Mouse (Mus musculus) hindbrain, embryonic 12.5 days (tissue): ENCODE data around the gene Slc25a25. TPM values are rescaled to one million over a fixed set of nuclear protein-coding genes. Genes with fewer than 3 reads are reported as not detected.

Source experiments
- ATAC-seq: fragments of 200-750 bp; cut with Nextera tagmentation; 2 replicates; pipeline ENCODE4 v1.8.0; 2017; ENCODE audit warnings: moderate TSS enrichment; ENCODE audit not compliant: low FRiP score
- H3K27ac ChIP-seq: fragments of 300-500 bp; sonication (generic); 2 replicates; pipeline ENCODE4 v1.5.1; 2016; ENCODE audit warnings: mild to moderate bottlenecking
- H3K27me3 ChIP-seq: fragments of 300-500 bp; sonication (generic); 2 replicates; pipeline ENCODE4 v1.6.1; 2016; ENCODE audit warnings: mild to moderate bottlenecking
- H3K36me3 ChIP-seq: fragments of 300-500 bp; sonication (generic); 2 replicates; pipeline ENCODE4 v1.6.1; 2016; ENCODE audit warnings: mild to moderate bottlenecking
- H3K4me1 ChIP-seq: fragments of 300-500 bp; sonication (generic); 2 replicates; pipeline ENCODE4 v1.6.1; 2016
- H3K4me2 ChIP-seq: fragments of 300-500 bp; sonication (generic); replicated peaks from 2 replicates; pipeline ENCODE4 v1.6.1; 2016; ENCODE audit warnings: mild to moderate bottlenecking
- H3K4me3 ChIP-seq: fragments of 300-500 bp; sonication (generic); 2 replicates; pipeline ENCODE4 v1.5.1; 2016; ENCODE audit warnings: mild to moderate bottlenecking
- H3K9ac ChIP-seq: fragments of 300-500 bp; sonication (generic); 2 replicates; pipeline ENCODE4 v1.6.1; 2016; ENCODE audit warnings: mild to moderate bottlenecking, moderate library complexity
- H3K9me3 ChIP-seq: fragments of 300-500 bp; sonication (generic); replicated peaks from 2 replicates; pipeline ENCODE4 v1.6.1; 2016; ENCODE audit warnings: mild to moderate bottlenecking
- WGBS: fragments of 180-500 bp; shearing (Covaris S2); methylation state at CpG from one replicate; pipeline ENCODE4 v1.1.7; 2016; 5-methylcytosine and 5-hydroxymethylcytosine counted together
- polyA plus RNA-seq: library from polyadenylated mRNA; unstranded; fragments of >200 nt; fragmentation: Nextera tagmentation; extraction: Ambion mirVana; gene quantifications from 2 replicates; pipeline ENCODE4 v1.2.1, GENCODE M21; 2016

Slc25a25 gene
- polyA plus RNA-seq, 1 experiment from 2014 or later = 40.2 TPM

GRCm38 (mm10) chr2:32453641-32454303, 2.5 kb upstream of the Slc25a25 start:
- Histone ChIP-seq H3K27me3 (no peaks in the 10 kb centered on the region), H3K4me1 (peaks cover 21% of the 10 kb centered on the region), H3K4me2 (no peak overlapping the region), H3K27ac (no peak overlapping the region), H3K9ac (no peak overlapping the region), H3K36me3 (peaks cover 19% of the 10 kb centered on the region), H3K4me3 (no peak overlapping the region), H3K9me3 (no peaks in the 10 kb centered on the region)
- WGBS = 86% methylated on average over 5 of the region's 5 CpGs
- no peak for ATAC-seq

GRCm38 (mm10) chr2:32452441-32452971, 1.3 kb upstream of the Slc25a25 start:
- 94% methylated on average over 16 of the region's 16 CpGs for whole genome bisulfite sequencing
- Histone ChIP-seq H3K9me3 (no peaks in the 10 kb centered on the region), H3K27ac (peak overlapping the region; percentile 37; the same call in 1 of the 2 replicates), H3K4me1 (peaks cover 28% of the 10 kb centered on the region), H3K36me3 (peaks cover 19% of the 10 kb centered on the region), H3K4me3 (peak overlapping the region; percentile 88), H3K27me3 (no peaks in the 10 kb centered on the region), H3K4me2 (peak overlapping the region; percentile 83), H3K9ac (no peak overlapping the region)
- peak; percentile 6 for ATAC-seq

GRCm38 (mm10) chr2:32451870-32452372, 676 bp upstream of the Slc25a25 start:
- Histone ChIP-seq H3K9me3 (no peaks in the 10 kb centered on the region), H3K4me2 (peak overlapping the region; percentile 83), H3K4me3 (peak overlapping the region; percentile 88), H3K4me1 (peaks cover 29% of the 10 kb centered on the region), H3K9ac (peak overlapping the region; percentile 82; the same call in 1 of the 2 replicates), H3K27ac (peak overlapping the region; percentile 96), H3K36me3 (peaks cover 19% of the 10 kb centered on the region), H3K27me3 (no peaks in the 10 kb centered on the region)
- under 1% methylated on average over 25 of the region's 25 CpGs for WGBS
- ATAC-seq = peak; percentile 96

DNA sequence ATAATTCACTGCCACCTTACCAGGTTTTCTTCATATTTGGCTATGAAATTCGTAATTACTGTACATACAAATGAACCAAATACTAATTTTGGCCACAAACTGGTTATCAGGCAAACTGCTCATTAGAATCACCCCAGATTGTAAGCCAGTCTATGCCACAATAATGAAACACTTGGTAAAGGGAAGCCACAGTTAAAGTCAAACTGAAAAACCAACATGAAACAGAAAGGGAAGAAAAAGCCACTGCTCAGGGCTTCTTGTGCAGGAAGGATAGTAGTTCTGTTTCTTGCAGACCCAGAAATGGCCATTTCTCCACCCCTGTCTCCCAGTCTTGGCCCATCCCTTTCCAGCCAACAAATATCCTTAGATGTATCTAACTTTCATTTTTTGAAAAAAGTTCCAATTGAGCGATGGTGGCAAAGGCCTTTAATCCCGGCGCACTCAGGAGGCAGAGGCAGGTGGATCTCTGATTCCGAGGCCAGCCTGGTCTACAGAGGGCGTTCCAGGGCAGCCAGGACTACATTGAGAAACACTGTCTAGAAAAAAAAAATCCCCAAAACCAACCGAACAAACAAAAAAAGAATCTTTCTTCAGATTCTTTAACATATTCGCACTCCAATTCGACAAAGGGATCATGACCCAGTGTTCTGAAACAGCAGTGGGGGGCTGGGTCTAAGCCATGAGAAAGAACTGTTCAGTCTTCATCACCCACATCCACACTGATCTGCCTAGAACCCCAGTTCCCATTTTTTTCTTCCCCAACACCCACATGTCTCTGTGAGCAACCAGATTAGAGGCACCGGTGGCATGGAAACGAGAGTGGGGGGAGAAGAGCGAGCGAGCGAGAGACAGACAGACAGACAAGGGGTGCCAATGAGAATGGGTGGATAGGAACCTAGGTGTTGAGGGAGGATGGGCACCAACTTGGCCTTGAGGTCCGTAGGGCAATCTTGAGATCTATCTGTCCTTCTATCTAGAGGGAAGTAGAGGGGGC, 1.2 kb downstream of the Slc25a25 start, which contains the start of gene Naif1:
Naif1 (plus strand) TSS at position 697 of the 994 bp plus-strand sequence.
- Histone ChIP-seq H3K4me2 (peak within 1 kb of the TSS; percentile 83), H3K36me3 (0 out of 2 replicates have a peak, but pooled peaks cover 5% of the 10 kb centered on the region), H3K27me3 (no peaks in the 10 kb centered on the region), H3K9ac (peak within 1 kb of the TSS; percentile 82), H3K4me3 (peak within 1 kb of the TSS; percentile 88), H3K4me1 (peaks cover 29% of the 10 kb centered on the region), H3K9me3 (no peaks in the 10 kb centered on the region), H3K27ac (peak within 1 kb of the TSS; percentile 96)
- WGBS = 85% methylated on average over 15 of the region's 15 CpGs
- no peak for ATAC-seq

DNA sequence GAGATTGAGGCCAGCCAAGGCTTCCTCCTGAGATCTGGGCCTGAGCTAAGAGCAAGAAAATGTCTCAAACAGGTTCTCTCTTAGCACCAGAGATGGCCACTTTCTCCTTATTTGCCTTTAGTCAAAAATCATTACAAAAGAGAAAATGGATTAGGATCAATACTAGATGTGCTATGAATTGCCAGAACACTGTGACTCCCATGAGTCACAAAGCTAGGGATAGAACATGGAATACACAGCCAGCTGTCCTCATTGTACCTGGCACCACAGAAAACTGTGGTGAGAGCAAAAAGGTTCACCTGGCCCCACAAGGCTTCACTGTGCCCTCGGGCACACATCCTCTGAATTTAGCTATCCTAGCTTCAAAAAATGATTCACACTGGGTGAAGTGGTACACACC, 2.8 kb downstream of the Slc25a25 start:
- Histone ChIP-seq H3K9ac (no peak overlapping the region), H3K4me2 (no peak overlapping the region), H3K27me3 (no peaks in the 10 kb centered on the region), H3K9me3 (no peaks in the 10 kb centered on the region), H3K36me3 (peaks cover 2% of the 10 kb centered on the region; the same call in 1 of the 2 replicates), H3K4me3 (no peak overlapping the region), H3K4me1 (peaks cover 27% of the 10 kb centered on the region), H3K27ac (no peak overlapping the region)
- no peak for ATAC-seq
- 90% methylated on average over 1 of the region's 1 CpGs for WGBS

DNA sequence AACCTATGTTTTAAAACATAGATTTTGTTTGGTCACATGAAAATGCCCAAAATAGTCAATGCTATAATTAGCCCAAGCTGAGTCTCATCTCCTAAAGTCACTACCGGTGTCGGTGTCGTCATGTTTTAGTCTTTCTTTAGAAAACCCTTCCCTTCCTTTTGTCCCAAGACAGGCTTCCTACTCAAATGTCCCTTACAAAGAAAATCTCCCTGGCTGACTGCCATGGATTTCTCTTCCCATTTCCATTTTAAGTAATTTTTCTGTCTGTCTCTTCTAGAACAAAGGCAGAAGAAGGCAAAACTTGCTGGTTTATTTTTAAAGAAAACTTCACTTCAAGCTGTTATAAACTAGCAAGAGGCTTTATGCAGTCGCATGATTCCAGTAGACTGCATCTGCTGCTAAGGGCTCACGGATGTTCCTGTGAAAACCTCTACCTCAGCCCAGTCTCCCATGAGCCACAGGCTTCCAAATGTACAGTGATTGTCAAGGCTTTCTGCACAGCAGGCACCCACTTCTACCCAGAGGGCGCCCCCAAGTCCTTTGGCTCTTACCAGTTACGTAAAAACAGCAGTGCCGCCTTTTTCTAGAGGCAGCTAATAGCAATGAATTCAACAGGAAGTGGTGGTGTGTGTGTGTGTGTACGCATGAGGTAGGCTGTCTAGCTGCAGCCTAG, 3.8 kb downstream of the Slc25a25 start:
- no peaks in the 10 kb centered on the region for H3K9me3 ChIP-seq
- 77% methylated on average over 9 of the region's 9 CpGs for WGBS
- no peak overlapping the region for H3K4me2 ChIP-seq
- peaks cover 16% of the 10 kb centered on the region for H3K4me1 ChIP-seq
- H3K27me3 ChIP-seq = no peaks in the 10 kb centered on the region
- no peak overlapping the region for H3K9ac ChIP-seq
- H3K27ac ChIP-seq = no peak overlapping the region
- peaks cover 2% of the 10 kb centered on the region; the same call in 1 of the 2 replicates for H3K36me3 ChIP-seq
- no peak overlapping the region for H3K4me3 ChIP-seq
- no peak for ATAC-seq

- H3K27me3 ChIP-seq = no peaks in the 10 kb centered on the region
- no peak for ATAC-seq
- 86% methylated on average over 1 of the region's 1 CpGs for WGBS
- no peaks in the 10 kb centered on the region for H3K9me3 ChIP-seq
- no peak overlapping the region for H3K4me2 ChIP-seq
- H3K4me3 ChIP-seq = no peak overlapping the region
- H3K27ac ChIP-seq = no peak overlapping the region
- peaks cover 18% of the 10 kb centered on the region for H3K4me1 ChIP-seq
- peaks cover 2% of the 10 kb centered on the region; the same call in 1 of the 2 replicates for H3K36me3 ChIP-seq
- no peak overlapping the region for H3K9ac ChIP-seq
These were observed 5.7 kb downstream of the Slc25a25 start for GRCm38 (mm10) chr2:32445535-32445934.

DNA sequence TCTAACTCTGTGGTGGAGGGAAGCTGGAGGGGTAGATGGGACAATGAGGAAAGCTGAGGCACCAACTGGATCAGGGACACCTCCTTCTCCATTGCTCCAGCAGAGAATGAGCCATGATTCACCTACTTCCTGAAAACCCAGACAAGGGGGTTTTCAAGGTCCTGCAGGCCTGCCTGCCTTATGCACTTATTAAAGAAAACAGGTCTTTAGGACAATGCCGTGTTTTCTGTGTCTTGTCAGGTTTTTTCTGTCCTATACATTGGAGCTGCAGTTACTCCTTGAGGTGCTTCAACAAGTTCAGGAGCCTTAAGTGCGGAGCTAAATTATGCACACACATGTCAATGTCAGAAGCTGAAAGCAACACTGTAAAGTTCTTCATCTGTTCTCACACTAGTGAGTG, 9.7 kb downstream of the Slc25a25 start:
- ATAC-seq = no peak
- Histone ChIP-seq H3K4me1 (peaks cover 33% of the 10 kb centered on the region), H3K27me3 (no peaks in the 10 kb centered on the region), H3K36me3 (peaks cover 2% of the 10 kb centered on the region; the same call in 1 of the 2 replicates), H3K4me3 (no peak overlapping the region), H3K4me2 (no peak overlapping the region), H3K9me3 (no peaks in the 10 kb centered on the region), H3K27ac (no peak overlapping the region), H3K9ac (no peak overlapping the region)
- 97% methylated on average over 2 of the region's 2 CpGs for WGBS

GRCm38 (mm10) chr2:32440632-32441031, 10.6 kb downstream of the Slc25a25 start:
- no peak overlapping the region for H3K9ac ChIP-seq
- H3K4me1 ChIP-seq = peaks cover 39% of the 10 kb centered on the region
- H3K9me3 ChIP-seq = no peaks in the 10 kb centered on the region
- H3K36me3 ChIP-seq = peaks cover 1% of the 10 kb centered on the region; the same call in 1 of the 2 replicates
- no peaks in the 10 kb centered on the region for H3K27me3 ChIP-seq
- no peak overlapping the region for H3K4me2 ChIP-seq
- no peak for ATAC-seq
- WGBS = 74% methylated on average over 1 of the region's 1 CpGs
- no peak overlapping the region for H3K27ac ChIP-seq
- no peak overlapping the region for H3K4me3 ChIP-seq

- Histone ChIP-seq H3K4me3 (no peak overlapping the region), H3K4me1 (peaks cover 39% of the 10 kb centered on the region), H3K36me3 (no peaks in the 10 kb centered on the region; the same call in 1 of the 2 replicates), H3K4me2 (no peak overlapping the region), H3K27me3 (no peaks in the 10 kb centered on the region), H3K9ac (no peak overlapping the region), H3K27ac (peak overlapping the region; percentile 40), H3K9me3 (no peaks in the 10 kb centered on the region)
- 59% methylated on average over 2 of the region's 2 CpGs for WGBS
- no peak for ATAC-seq
These were observed 11.1 kb downstream of the Slc25a25 start for GRCm38 (mm10) chr2:32440164-32440563.

DNA sequence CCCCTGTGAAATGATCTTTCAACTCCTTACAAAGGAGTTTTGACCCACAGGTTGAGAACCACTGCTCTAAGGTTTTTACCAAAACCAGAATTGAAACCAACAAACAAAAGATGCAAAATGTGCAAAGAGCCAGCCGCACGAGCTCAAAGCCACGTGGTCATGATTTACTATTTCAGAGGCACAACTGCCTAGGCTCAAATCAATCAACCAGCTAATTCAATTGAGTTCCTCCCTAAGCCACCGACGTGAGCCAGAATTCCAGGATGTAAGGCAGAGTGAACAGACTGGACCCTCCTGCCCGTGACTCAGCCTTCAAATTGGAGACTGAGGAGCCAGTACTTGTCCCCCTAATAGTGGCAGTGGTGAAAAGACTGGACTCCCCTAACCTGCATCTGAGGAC, 12.1 kb downstream of the Slc25a25 start:
- Histone ChIP-seq H3K4me3 (no peak overlapping the region), H3K9me3 (no peaks in the 10 kb centered on the region), H3K27ac (0 out of 2 replicates have a peak overlapping the region, but pooled peaks have one; percentile 45), H3K36me3 (no peaks in the 10 kb centered on the region), H3K4me1 (peaks cover 39% of the 10 kb centered on the region), H3K4me2 (no peak overlapping the region), H3K9ac (no peak overlapping the region), H3K27me3 (no peaks in the 10 kb centered on the region)
- 51% methylated on average over 6 of the region's 6 CpGs for WGBS
- no peak for ATAC-seq
